Mouse (Mus musculus) urinary bladder, postnatal 10 days (tissue): Measurements from ENCODE around the gene BC048507.
"Not testable (repeated sequence)": the region's sequence is repeated elsewhere in the genome, so short reads cannot be mapped to it uniquely, and the experiment has no call there.

Source experiments
- DNase-seq: peaks from one replicate; pipeline ENCODE4 v3.0.0; 2022; ENCODE audit warnings: low spot score

The BC048507 gene

DNA sequence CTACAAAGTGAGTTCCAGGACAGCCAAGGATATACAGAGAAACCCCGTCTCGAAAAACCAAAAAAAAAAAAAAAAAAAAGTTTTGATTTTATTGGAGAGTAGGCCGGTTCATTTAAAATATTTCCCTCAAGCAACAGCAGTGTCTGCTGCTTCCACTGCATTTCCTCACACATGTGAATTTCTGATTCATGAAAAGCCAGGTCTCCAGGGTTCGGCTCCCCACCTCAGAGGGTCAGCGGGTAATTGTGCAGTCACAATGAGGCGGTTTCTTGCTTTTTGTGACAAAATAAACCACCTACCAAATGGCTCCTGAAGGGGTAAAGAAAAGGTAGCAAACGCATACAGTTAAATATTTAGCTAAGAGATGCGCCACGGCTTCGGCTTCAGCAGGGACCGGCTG lies at the start of gene BC048507:
TSS of gene BC048507 (plus strand) at position 301 of the 400 bp plus-strand sequence.
- no peak for DNase-seq

DNA sequence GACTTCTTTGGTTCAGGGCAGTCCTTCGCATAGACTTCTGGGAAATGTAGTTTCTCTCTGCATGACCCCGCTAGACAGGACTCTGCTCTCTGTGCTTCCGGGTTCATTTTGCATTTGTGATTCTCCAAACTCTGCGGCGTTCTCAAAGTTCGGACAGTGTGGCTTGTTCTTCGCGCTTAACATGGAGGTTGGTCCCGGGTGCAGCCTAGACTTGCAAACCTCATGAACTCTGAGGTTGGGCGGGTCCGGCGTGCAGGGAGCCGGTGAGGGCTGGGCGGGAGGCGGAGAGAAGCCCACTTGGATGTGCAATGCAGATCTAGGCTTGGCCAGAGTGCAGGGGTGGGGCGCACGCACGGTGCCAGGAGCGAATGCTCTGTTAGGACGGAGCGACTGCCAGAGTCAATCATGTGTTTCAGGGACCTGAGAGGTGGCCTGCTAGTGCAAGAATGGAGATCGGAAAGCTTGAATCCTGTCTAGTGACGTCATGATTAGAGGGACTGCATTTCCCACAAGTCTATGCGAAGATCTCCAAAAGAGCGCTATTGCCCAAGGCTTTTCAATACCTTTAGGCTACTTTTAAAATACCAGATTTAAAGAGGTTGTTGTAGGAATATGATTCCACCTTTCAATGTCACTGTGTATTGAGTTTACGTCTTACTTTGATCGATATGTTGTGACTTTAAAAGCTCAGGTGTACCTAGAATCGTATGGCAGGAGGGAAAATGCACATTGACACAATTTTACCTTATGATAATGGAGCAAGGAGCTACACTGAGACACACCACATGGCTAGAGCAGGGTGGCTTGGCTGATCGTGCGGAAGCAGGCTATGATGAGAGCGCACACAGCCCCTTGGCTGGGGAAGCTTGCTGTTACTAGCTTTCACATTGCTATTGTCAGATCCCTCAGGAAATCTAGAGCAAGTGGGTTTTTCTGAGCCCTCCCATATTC lies 49.1 kb upstream of the BC048507 start, which contains the start of gene Zfp273:
TSS of gene Zfp273 (plus strand) at position 31 of the 951 bp plus-strand sequence.
- DNase-seq, result no peak

DNA sequence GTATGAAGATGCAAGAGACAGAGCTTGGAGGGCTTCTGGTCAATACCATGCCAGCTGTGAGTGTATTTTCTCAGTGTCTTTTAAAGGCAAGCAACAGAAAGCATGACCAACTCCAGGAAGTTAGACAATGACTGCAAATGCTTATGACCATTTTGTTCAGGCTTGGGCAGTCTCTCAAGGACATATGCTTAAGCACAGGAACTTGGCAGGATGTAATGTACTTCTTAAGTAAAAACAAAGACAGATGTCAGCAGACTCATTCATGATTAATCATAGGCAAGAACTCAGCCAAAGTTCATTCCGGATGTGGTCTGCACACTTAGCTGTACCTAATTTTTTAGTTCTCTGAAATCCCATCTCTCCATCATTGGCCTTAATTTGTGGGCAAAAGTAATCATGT lies 44.5 kb upstream of the BC048507 start:
- no peak for DNase-seq

DNA sequence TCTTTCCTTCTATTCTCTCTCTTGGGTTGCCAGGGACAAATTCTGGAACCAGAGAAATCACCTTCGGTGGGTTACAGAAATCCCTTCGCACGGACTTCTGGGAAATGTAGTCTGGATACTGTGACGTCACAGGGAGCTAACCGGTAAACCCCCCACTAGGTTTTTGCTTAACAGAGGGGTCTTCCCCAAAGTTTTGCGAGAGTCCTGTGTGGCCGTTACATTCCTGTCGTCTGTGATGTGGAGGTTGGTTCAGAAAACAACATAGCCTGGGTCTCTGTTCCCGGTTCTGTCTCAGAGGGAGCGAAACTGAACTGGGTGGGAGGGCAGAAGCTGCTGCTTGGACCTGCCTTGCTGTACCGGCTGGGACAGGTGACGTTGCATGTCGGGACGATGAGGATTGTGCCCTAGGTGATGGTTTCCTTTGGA lies 32.2 kb upstream of the BC048507 start, which contains the start of gene Gm10037:
TSS of gene Gm10037 (plus strand) at position 196 of the 426 bp plus-strand sequence.
- DNase-seq, result no peak

DNA sequence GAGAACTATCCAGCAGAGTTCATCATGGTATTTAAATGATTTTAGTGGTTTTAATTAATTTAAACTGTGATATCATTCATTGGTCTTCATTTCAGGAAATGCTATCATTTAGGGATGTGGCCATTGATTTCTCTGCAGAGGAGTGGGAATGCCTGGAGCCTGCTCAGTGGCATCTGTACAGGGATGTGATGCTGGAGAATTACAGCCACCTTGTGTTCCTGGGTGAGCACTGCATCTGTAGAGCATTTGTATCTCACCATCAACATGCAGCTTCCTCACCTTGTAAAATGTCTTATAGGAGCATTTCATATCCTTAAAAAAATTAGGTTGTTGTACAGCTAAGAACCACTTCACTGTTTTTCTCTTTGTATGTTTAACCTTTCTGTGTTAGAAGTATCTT lies 30.0 kb upstream of the BC048507 start:
- DNase-seq, result not testable (repeated sequence)

DNA sequence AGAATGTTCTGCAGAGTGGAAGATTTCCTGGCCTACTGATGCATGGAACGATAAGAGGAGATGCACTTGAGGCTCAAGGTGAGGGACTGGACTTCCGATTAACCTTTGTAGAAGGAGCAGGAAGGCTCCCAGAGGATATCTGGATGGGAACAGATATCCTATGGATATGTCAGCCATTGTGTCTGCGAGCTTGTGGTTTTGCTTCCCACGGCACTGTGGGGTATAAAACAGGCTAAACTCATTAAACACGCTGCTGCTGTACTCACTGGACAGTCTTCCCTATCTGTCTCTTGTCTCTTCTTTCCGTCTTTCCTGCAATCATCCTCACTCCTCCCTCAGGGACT lies 19.4 kb upstream of the BC048507 start:
- no peak for DNase-seq

DNA sequence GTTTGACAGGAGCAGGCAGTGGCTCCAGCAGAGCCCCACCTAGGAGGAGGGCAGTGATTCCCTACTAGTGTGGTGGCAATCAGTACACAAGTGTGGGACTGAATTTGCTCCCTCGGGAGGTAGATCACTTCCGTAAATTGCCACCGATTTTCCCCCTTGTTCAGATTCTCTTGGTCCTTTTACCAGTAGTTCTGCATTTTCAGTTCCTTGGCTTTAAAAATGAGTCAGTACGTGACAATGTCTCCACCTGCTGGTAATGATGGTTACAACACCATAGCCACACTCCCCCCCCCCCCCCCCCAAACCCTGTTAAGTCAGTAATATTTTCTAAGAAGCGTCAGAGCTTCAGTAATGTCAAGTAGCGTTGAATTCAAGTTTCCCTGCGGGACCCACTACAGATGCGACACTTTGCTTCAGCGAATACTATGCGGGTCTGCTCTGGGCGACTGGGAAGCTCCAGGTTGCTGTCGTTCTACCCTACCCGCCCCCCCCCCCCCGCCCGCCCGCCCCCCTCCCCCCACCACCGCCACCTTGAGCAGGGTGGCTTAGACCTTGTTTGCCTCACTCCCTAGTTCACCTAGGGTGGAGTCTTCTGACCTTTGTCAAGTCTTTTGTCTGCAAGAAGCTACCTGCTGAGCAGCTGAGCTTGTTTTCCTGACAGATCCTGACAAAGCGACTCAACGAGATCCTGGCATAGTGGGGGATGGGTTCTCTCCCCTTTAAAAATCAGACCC lies 18.8 kb upstream of the BC048507 start:
- no peak for DNase-seq

DNA sequence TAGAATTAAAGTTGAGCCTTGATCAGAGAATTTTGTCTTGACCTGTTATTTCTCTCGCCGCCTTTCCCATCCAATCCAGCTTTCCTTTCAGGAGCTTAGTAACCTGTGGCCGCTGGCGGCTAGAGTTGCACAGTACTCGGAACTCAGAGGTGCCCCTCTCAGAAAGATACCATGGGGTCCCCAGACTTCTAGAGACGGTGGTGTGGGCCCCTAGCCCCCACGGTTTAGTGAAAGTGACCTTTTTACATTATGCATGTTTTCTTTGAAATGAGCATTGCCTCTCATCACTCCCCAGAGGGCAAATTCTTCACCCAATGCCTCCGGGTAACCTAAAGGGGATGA lies 18.3 kb upstream of the BC048507 start:
- no peak for DNase-seq

DNA sequence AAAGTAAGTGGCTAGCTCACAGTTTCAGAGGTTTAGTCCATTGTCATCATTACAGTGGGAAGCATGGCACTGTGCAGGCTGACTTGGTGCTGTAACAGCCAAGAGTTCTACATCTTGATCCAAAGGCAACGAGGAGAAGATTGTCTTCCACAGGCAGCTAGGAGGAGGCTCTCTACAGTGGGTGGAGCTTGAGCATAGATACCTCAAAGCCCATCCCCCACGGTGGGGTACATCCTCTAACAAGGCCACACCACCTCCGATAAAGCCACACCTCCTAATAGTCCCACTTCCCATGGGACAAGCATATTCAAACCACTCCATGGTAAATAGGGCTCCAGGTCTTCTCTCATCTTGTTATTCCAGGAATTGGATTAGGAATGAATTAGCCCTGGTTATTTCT lies 12.8 kb upstream of the BC048507 start:
- no peak for DNase-seq

DNA sequence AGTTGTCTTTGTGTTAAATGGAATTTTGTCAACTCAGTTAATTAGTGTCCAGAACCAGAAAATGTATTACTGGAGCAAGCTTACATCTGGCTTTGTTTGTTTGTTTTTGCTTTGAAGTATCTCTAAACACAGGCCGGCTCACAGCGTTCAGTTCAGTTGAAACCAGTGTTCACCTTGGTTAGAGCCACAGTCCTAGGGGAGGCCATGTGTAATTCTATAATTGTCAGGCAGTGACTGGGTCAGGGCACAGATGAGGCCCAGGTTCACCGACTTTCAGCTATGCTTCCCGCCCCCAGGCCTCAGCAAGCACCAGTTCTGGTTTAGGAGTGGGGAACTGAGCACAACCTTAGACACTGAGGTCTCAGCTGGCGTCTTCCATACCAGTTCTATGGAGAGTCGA lies 10.0 kb upstream of the BC048507 start:
- no peak for DNase-seq

DNA sequence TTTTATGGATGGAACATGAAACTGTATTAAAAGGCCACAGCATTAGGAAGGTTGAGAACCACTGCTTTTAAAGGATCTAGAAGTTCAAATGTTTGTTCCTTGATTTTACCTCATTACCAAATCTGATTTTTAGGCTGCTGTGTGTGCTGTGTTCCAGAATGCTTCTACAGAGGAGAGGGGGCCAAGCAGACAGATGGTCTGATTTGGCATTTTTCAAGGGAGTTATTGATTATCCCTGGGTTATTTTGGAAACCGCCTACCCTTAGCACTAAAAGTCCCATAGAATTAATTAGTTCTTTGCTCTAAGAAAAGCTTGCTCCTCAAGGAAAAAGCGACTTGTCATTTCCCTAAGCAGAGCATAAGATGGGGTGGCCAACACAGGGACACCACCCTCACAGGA lies 9.1 kb upstream of the BC048507 start:
- DNase-seq, result no peak

DNA sequence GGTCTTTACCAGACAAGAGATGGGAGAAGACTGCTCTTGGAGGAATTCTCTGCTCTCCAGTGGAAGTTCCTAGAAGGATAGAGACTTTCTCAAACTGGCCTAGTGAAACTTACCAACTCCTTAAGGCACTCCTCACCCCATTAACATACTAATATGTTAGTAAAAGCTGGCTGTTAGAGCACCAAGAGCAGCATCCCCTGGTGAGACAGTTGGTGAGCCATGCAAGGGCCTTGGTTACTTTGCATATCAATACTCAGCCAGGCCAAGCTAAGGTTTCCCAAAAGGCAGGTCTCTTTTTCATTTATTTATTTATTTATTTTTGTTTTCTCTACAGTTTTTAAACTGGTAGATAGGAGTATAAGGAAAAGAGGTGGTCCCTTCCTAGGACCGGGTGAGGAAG lies 5.8 kb upstream of the BC048507 start:
- DNase-seq, result no peak

DNA sequence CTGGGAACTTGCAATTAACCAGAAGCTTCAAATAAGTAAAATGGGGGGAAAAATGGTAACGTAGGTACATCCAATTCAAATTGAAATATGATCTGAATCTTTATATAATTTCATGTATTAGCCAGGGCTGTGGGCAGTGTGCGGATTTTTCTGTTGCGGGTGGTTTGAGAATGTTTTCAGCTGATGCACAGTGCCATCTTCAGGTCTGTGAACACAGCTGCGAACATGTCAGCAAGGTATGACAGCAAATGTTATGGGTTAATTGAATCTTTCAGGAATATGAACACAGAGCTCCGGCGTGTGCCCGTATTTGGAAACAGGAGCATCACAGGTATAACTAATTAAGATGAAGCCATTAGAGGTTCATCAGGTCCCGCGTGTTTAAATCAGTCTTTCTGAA lies 618 bp upstream of the BC048507 start:
- DNase-seq, result no peak

DNA sequence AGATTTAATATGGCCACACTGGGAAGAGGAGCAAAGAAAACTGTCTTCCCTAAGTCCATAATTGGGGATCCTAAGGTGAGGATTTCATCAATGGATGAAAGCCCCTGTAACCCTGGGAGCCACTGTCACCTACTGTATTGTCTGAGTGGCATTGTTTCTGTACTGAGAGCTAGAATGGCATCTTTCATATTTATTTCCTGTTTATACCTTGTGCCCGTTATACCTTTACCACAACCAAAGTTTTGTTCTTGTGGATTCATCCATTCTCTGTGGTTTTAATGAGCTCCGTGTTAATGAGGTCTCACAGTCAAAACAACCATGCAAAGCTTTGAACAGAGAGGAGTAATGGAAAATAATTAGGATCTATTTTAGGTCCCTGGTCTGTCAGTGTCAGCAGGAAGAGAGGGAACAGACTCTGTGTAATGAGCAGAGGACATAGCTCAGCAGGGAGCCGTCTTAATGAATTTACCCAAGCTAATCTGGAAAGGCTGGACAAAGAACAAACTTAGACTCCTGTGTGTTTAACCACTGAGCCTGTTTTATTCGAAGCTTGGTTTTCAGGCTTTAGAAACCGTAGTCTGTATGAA lies 1.7 kb downstream of the BC048507 start:
- no peak for DNase-seq

DNA sequence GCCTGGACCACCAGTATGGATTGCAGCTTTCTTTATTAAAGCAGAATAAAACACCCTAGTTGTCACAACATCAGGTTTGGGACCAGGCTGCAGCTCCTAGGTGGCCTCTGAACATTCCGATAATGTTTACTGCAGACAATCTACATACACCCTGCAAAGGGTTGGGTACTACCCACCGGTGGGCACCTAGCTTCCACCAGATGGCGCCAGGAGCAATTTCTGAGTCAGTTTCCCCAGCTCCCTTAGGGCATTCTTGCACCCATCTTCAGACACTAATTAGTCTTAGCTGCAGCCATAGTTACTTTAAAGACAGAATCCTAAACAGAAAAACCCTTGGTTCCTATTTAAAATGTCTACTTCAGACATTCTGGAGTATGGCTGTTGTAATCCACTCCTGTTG lies 4.8 kb downstream of the BC048507 start:
- no peak for DNase-seq

DNA sequence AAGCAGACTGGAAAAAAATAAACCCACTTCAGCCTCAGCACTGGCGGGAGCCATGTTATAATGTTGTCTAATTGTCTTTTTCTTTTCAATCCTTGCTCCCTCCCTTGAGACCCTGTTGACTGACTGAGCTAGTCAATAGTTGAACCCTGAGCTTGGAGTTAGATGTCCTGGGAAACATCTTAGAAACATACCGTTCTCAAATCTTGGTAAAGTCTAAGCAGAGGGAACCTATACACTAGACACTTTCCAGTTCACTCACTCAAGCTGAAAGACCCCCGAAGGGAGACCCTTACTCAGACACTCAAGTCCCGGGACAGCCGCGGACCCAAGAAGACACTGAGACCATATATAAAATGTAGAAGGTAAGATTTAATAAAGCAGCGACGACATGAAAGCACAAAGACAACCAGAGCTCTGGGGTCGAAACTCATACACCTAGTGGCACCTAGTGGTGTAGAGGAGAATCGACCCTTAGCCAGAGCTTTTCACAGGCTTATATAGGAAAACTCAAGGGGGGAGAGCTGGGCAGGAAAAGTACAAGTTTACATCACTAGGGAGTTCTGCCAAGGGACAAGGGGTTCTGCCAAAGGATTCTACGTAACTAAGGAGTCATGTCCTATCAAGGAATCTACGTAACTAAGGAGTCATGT lies 13.0 kb downstream of the BC048507 start:
- not testable (repeated sequence) for DNase-seq

DNA sequence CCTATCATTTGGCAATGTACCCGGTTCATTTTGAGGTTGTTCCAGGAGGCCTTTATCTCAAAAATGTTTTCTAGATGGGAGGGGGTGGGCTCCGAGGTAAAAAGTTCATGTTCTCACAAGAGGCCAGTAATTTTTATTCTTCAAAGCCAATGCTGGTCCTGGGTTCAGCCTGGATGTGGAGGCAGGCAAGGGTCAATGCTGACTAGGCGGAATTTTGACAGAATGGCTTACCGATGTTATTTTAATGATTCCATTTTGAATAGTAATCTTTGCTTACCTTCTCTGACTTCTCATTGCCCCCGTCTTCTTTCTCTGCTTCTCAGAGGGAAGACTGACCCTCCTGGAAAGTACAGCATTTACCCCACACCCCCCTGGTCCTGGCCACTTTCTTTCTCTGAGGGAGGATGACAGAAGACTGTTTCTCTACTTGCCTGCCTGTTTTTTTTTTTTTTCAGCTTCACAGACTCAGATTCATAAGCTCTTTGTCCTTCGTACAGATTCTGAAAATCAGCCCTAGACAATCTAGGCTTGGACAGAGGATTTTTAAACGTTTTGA lies 13.7 kb downstream of the BC048507 start:
- DNase-seq, result no peak

DNA sequence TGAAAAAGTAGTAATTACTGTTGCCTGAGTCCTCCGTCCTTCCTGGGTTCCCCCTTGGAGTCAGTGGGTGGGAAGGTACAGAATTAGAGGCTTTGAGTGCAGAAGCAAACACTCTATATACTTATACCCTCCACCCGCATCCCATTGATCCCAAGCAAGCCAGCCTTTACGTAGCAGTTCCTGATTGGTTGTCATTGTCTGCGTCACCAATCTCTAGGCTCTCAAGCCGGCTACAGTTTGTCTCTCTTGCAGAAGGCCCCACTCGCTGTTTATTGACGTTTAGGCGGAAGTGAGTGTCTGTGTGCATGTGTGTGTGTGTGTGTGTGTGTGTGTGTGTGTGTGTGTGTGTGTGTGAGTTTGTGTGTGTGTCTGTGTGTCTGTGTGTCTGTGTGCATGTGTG lies 20.8 kb downstream of the BC048507 start:
- no peak for DNase-seq

DNA sequence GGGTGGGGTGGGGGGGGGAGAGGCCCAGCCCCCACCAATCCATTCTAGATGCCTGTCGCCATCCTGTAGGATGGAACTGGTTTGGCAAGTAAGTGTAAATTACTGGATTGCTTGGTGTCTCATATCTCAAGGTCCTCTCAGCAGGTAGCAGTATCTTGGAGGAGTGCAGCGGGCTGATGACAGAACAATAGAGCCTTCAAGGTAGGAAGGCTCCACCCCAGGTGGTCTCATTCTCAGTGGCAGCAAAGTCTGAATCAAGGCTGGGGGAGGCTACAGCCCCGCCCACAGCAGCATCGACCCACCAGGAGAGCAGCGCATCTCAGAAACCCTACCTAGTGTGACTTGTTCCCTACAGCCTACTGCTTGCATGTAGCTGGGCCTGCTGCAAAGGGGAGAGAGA lies 46.6 kb downstream of the BC048507 start:
- no peak for DNase-seq
